Mouse (Mus musculus) layer of hippocampus, adult 9-10 months (tissue): ENCODE results near the gene Nr2c2.

Source experiments
- DNase-seq: peaks from one replicate; pipeline ENCODE4 v3.0.0; 2022; ENCODE audit warnings: low spot score

The Nr2c2 gene

GRCm38 (mm10) chr6:92126861-92127468 is 35.8 kb downstream of the Nr2c2 start:
- DNase-seq: no peak

- DNase-seq: no peak
These were observed 40.3 kb downstream of the Nr2c2 start for GRCm38 (mm10) chr6:92131456-92131855.

- DNase-seq: no peak
These were observed 41.1 kb downstream of the Nr2c2 start for GRCm38 (mm10) chr6:92132021-92132911.

DNA sequence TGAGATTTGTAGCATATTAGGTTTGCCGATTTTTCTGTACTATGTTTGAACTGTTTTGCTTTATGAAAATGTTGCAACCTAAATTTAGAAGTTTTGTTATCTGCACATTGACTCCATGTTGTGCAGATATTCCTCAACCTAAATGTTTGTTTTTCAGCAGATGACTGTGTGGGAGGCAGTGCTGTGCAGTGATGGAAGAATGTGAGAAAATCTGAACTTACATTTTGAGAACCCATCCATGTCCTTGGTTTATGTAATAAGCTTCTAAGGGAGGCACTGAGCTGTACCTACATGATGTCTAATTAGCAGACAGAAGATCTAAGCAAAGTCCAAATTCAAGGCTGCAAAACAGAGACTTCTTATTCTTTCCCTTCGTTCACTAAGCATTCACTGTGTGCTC is 42.4 kb downstream of the Nr2c2 start:
- no peak for DNase-seq

DNA sequence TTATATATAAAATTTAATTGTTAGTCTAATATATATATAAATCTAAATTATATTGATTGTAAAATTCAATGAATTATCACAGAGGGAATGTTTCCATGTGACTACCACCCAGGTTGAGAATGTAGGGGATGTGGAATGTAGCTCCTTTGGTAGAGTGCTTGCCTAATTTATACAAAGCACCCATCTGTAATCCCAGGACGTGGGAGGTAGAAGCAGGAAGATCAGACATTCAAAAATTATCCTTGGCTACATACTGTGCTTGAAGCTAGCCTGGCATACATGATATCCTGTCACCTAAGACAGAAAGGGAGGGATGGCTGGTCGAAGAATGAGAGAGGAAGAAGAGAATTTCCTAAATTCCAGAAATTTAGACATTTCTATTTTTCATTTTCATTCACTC is 45.2 kb downstream of the Nr2c2 start:
- no peak for DNase-seq

DNA sequence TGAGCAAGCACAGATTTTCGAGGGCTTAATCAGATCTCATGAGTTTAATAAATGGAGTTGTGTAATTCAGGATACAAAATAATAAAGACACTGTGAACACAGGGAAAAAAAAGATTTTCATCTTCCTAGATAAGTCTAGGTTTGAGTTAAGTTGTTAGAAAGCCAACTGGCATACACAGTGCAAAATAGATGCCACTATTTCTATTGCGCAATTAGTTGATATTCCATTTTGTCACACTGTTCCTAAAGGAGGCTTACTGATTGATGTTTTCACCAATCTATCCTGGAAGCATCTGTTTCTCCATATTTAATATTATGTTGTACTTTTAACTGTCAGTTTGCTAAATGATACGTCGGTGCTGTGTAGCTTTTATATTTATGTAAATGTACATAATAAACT is 54.7 kb downstream of the Nr2c2 start:
- DNase-seq: no peak

GRCm38 (mm10) chr6:92153774-92154173 is 62.6 kb downstream of the Nr2c2 start:
- no peak for DNase-seq

- no peak for DNase-seq
These were observed 67.6 kb downstream of the Nr2c2 start for GRCm38 (mm10) chr6:92158801-92159200.

- DNase-seq: no peak
These were observed 71.5 kb downstream of the Nr2c2 start for GRCm38 (mm10) chr6:92162724-92163123.

- no peak for DNase-seq
These were observed 85.3 kb downstream of the Nr2c2 start for GRCm38 (mm10) chr6:92176450-92176849.

GRCm38 (mm10) chr6:92183621-92184131 is 92.5 kb downstream of the Nr2c2 start, which contains the start of gene Mrps25:
Mrps25 (minus strand) TSS chr6:92184033.
- peak; percentile 12 for DNase-seq

DNA sequence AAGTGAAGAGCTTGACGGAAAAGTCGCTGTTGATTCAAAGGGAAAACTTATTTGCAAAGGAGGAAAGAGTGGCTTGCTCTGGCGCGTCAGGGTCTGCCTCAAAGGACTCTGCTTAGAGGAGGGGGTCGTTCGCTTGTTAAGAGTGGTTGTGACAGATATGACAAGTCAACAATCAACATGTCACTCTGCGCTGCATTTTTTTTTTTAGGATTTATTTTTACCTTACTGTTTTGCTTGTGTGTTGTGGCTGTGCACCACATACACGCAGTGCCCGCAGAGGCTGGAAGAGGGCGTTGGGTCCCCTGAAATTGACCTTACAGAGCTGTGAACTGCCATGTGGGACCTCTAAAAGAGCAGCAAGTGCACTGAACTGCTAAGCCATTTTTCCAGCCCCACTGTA is 93.0 kb downstream of the Nr2c2 start:
- no peak for DNase-seq

DNA sequence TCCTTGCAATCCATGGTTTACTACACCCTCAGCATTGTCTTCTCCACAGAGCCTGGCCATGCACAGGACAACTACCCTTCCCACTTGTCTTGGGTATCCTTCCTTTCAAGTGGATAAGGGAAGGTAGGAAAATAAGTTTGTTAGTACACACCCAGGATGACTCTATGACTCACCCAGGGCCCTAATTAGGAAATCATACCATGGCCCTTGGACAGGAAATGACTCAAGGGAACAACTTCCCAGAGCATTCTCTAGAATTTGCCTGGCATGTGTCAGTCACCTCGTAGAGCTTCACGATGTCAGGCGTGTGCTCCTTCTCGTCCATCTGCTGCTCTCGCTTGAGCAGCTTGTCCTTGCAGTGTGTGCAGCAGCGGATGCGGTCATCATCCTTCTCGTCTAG is 108.2 kb downstream of the Nr2c2 start:
- no peak for DNase-seq

- no peak for DNase-seq
These were observed 123.0 kb downstream of the Nr2c2 start for GRCm38 (mm10) chr6:92214055-92214772.

GRCm38 (mm10) chr6:92214773-92215449 is 123.7 kb downstream of the Nr2c2 start, which contains the start of gene Rbsn:
Rbsn (minus strand) TSS chr6:92214925.
- DNase-seq: peak; percentile 59

DNA sequence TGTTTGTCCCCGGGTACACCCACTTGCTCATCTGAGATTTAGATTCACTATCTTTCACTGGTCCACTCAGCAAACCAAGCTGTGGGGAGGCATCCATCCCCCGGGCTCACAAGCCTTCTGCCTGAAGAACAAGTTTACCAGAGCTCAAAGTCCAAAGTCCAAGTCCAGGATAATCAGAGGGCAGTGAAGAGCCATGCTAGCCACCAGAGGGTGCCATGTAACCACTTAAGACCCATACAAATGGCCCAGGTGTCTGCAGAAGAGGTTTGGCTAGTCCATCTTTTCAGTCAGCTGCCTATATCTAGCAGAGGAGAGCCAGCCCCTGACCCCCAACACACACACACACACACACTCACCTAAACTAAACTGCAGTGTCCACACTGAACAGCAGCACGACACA is 128.3 kb downstream of the Nr2c2 start:
- no peak for DNase-seq

DNA sequence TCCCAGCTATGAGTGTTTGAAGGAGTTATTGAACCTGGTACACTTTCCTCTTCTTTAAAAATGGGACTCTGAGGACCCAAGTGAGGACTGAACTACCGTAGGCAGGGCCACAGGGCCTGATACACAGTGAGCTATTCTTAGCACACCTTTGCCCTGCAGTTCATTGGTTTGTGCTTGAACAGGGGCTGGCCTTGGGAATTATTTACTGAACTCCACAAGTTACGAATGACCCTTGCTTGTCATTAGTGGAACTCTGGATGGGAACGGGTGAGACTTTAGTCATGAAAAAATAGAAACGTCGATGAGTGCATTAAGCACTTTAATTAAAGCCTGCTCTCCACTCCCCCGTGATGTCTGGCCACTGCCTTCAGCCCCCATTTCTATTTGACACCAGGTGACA is 130.4 kb downstream of the Nr2c2 start:
- no peak for DNase-seq

DNA sequence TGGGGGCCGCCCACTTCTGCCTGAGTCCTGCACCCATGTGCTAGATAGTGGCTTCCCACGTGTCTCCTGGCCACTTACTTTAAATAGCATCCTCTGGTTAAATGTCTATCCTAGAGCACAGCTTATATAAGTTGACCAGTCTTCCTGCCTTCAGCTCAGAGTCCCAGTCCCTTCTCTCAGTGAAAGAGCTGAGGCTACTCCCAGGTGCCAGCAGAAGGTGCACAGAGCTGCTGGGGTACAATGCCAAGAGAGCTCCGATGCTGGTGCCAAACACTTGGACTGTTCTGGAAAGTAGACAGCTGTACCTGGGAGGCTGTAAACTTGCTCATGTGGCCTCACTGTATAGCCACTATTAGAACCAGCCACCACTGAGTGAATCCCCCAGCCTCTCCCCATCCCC is 130.8 kb downstream of the Nr2c2 start:
- DNase-seq: no peak
